Mouse (Mus musculus) left cerebral cortex, postnatal 25 days (tissue): ENCODE measurements around the gene Cul9. TPM values are rescaled to one million over a fixed set of nuclear protein-coding genes. Genes with fewer than 3 reads are reported as not detected.
"Not testable (repeated sequence)": the region's sequence is repeated elsewhere in the genome, so short reads cannot be mapped to it uniquely, and the experiment has no call there.

ENCODE experiments used
- DNase-seq, 2 experiments: peaks; one replicate each; pipeline ENCODE4 v3.0.0; 2022; ENCODE audit warnings: low spot score in 2 of 2, mixed read lengths in 1 of 2
- intact Hi-C: fragments of 180-260 bp; cut with DNase I; formaldehyde crosslinking; loops from one replicate; pipeline ENCODE4 v1.15.1; 2025
- total RNA-seq, 2 experiments: library from RNA; stranded (reverse); gene quantifications; 2 replicates each; pipeline ENCODE4 v1.2.3; 2021

Gene Cul9
- total RNA-seq, result 10 to 100 TPM; 55.8 to 59.3 TPM

GRCm38 (mm10) chr17:46545813-46546564, at the start of gene Cul9:
Cul9 (minus strand) TSS chr17:46546388.
- DNase-seq, result peak; percentile 90 to 94
- intact Hi-C loops, result loop anchor here (5.0 kb wide), 1 partner anchor 101 kb away; the partner anchor contains the start of genes Klc4 and Mrpl2

GRCm38 (mm10) chr17:46595336-46595735, 49.1 kb upstream of the Cul9 start:
- intact Hi-C loops, result no loop called here

GRCm38 (mm10) chr17:46594606-46595005, 48.4 kb upstream of the Cul9 start:
- intact Hi-C loops, result no loop called here
- no peak for DNase-seq

More at GRCm38 (mm10) chr17:46595336-46595735, 49.1 kb upstream of the Cul9 start:
- DNase-seq, result peak; percentile 24 to 53

GRCm38 (mm10) chr17:46593124-46593523, 46.9 kb upstream of the Cul9 start:
- DNase-seq, result no peak
- intact Hi-C loops, result no loop called here

- DNase-seq, result peak in 1 of 2 experiments; percentile 16
- intact Hi-C loops, result no loop called here
Measured at GRCm38 (mm10) chr17:46591406-46591805, 45.2 kb upstream of the Cul9 start.

- intact Hi-C loops, result no loop called here
- DNase-seq, result no peak
Measured at GRCm38 (mm10) chr17:46590439-46590838, 44.3 kb upstream of the Cul9 start.

GRCm38 (mm10) chr17:46589635-46590314, 43.6 kb upstream of the Cul9 start:
- DNase-seq, result peak in 1 of 2 experiments; percentile 27
- intact Hi-C loops, result loop anchor here (5.0 kb wide), 1 partner anchor 62 kb away; no protein-coding TSS in a partner anchor

GRCm38 (mm10) chr17:46588913-46589312, 42.7 kb upstream of the Cul9 start:
- peak in 1 of 2 experiments; percentile 18 for DNase-seq
- intact Hi-C loops, result loop anchor here (5.0 kb wide), 1 partner anchor 62 kb away; no protein-coding TSS in a partner anchor

- intact Hi-C loops, result loop anchor here (5.0 kb wide), 1 partner anchor 61 kb away; no protein-coding TSS in a partner anchor
- DNase-seq, result no peak
Measured at GRCm38 (mm10) chr17:46588173-46588572, 42.0 kb upstream of the Cul9 start.

GRCm38 (mm10) chr17:46586327-46586726, 40.1 kb upstream of the Cul9 start:
- intact Hi-C loops, result loop anchor here (5.0 kb wide), 1 partner anchor 59 kb away; no protein-coding TSS in a partner anchor
- no peak for DNase-seq

- DNase-seq, result no peak
- intact Hi-C loops, result no loop called here
Measured at GRCm38 (mm10) chr17:46578650-46579049, 32.5 kb upstream of the Cul9 start.

- DNase-seq, result no peak
- intact Hi-C loops, result no loop called here
Measured at GRCm38 (mm10) chr17:46576070-46576469, 29.9 kb upstream of the Cul9 start.

GRCm38 (mm10) chr17:46574535-46574934, 28.3 kb upstream of the Cul9 start:
- intact Hi-C loops, result no loop called here
- no peak for DNase-seq

GRCm38 (mm10) chr17:46571005-46571404, 24.8 kb upstream of the Cul9 start:
- intact Hi-C loops, result no loop called here

GRCm38 (mm10) chr17:46559146-46559545, 13.0 kb upstream of the Cul9 start:
- DNase-seq, result no peak
- intact Hi-C loops, result no loop called here

More at GRCm38 (mm10) chr17:46571005-46571404, 24.8 kb upstream of the Cul9 start:
- DNase-seq, result no peak

GRCm38 (mm10) chr17:46558151-46558550, 12.0 kb upstream of the Cul9 start:
- intact Hi-C loops, result no loop called here
- DNase-seq, result no peak

- DNase-seq, intact Hi-C loops: not testable (repeated sequence)
Measured at GRCm38 (mm10) chr17:46557321-46557720, 11.1 kb upstream of the Cul9 start.

GRCm38 (mm10) chr17:46556584-46556945, 10.4 kb upstream of the Cul9 start:
- DNase-seq, result no peak
- intact Hi-C loops, result no loop called here

- DNase-seq, result peak; percentile 97 to 99
- intact Hi-C loops, result loop anchor here (2.0 kb wide), 1 partner anchor 81 kb away; no protein-coding TSS in a partner anchor
Measured at GRCm38 (mm10) chr17:46555673-46556583, 9.7 kb upstream of the Cul9 start, which contains the start of gene Srf. Srf (minus strand) TSS chr17:46556175.
